Mouse (Mus musculus) hindbrain, embryonic 14.5 days (tissue): ENCODE measurements at regions not wholly inside any gene's neighbourhood (a gene's known extent, or its start where the extent isn't known, plus 50 kb on each side); places are given as distances from the start of the nearest gene placed in this dataset.

Experiments used
- ATAC-seq: fragments of 200-750 bp; cut with Nextera tagmentation; 2 replicates; pipeline ENCODE4 v1.8.0; 2017; ENCODE audit warnings: moderate number of reproducible peaks, mild to moderate bottlenecking, moderate TSS enrichment, moderate library complexity; ENCODE audit not compliant: low FRiP score
- DNase-seq: peaks from one replicate; pipeline ENCODE4 v3.0.0-alpha.2; 2015; ENCODE audit warnings: low spot score
- H3K27ac ChIP-seq: fragments of 300-500 bp; sonication (generic); 2 replicates; pipeline ENCODE4 v1.5.1; 2014; ENCODE audit warnings: mild to moderate bottlenecking, moderate library complexity
- H3K27me3 ChIP-seq: fragments of 300-500 bp; sonication (generic); 2 replicates; pipeline ENCODE4 v1.6.1; 2014; ENCODE audit warnings: mild to moderate bottlenecking, low read length, mixed read lengths; ENCODE audit not compliant: control insufficient read depth, insufficient read depth
- H3K36me3 ChIP-seq: fragments of 300-500 bp; sonication (generic); replicated peaks from 2 replicates; pipeline ENCODE4 v1.6.1; 2014; ENCODE audit not compliant: control insufficient read depth, insufficient read depth
- H3K4me1 ChIP-seq: fragments of 300-500 bp; sonication (generic); replicated peaks from 2 replicates; pipeline ENCODE4 v1.6.1; 2014; ENCODE audit warnings: antibody characterized with exemption, low read length, mixed read lengths; ENCODE audit not compliant: control insufficient read depth, insufficient read depth
- H3K4me2 ChIP-seq: fragments of 300-500 bp; sonication (generic); replicated peaks from 2 replicates; pipeline ENCODE4 v1.6.1; 2014; ENCODE audit warnings: mild to moderate bottlenecking, moderate library complexity
- H3K4me3 ChIP-seq: fragments of 300-500 bp; sonication (generic); replicated peaks from 2 replicates; pipeline ENCODE4 v1.5.1; 2014; ENCODE audit warnings: mild to moderate bottlenecking, low read length
- H3K9ac ChIP-seq: fragments of 300-500 bp; sonication (generic); 2 replicates; pipeline ENCODE4 v1.6.1; 2014
- H3K9me3 ChIP-seq: fragments of 300-500 bp; sonication (generic); 2 replicates; pipeline ENCODE4 v1.6.1; 2016; ENCODE audit warnings: low read length; ENCODE audit not compliant: control insufficient read depth
- WGBS: fragments of 180-500 bp; shearing (Covaris S2); extraction: QIAGEN DNeasy Blood & Tissue Kit; methylation state at CpG from one replicate; pipeline ENCODE4 v1.1.7; 2014; 5-methylcytosine and 5-hydroxymethylcytosine counted together

DNA sequence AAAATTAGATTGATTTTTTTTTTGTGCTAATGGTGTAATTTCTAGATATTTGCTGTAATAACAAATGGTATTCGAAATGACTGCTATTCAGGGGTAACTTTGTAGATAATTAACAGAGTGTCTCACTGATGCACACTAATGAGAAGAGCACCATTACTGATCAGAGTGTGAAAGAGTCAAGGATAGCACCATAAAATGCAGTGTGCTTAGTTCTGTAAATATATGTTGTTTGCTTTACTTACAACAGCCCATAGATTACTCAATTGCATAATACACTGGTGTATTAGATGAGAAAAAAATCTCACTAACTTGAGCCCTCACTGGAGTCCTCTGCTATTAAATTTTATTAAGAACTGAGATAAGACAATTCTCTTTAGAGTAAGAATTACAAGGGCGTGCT lies 800.1 kb upstream of the Cited2 start:
- 87% methylated on average over 2 of the region's 2 CpGs for WGBS
- no peak for ATAC-seq

DNA sequence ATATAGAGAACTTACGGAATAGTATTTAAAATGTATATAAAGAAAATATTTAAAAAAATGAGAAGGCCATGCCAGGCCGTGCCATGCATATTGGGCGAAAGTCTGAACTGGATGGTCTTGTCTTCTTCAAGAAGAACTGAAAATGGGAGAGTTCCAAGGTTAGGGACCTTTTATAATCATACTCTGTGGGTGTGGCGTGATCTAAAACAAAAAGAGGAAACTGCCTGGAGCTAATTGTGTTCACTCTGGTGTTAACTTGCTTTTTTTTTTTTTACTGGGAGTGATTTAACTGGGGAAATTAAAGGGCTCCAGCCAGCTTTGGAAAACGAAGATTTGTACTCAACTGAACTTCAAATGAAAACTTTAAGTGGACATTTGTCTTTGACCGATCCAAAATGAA lies 799.2 kb upstream of the Cited2 start:
- Histone ChIP-seq H3K4me2 (no peak overlapping the region), H3K36me3 (no peaks in the 10 kb centered on the region), H3K9me3 (no peaks in the 10 kb centered on the region), H3K27ac (no peak overlapping the region), H3K4me3 (no peak overlapping the region), H3K9ac (no peak overlapping the region), H3K4me1 (no peaks in the 10 kb centered on the region), H3K27me3 (no peaks in the 10 kb centered on the region)
- DNase-seq: no peak
- no peak for ATAC-seq
- 86% methylated on average over 6 of the region's 6 CpGs for WGBS

More for the DNA sequence above, 800.1 kb upstream of the Cited2 start:
- no peak overlapping the region for H3K4me2 ChIP-seq
- no peak overlapping the region for H3K4me3 ChIP-seq
- H3K27me3 ChIP-seq: no peaks in the 10 kb centered on the region
- H3K9ac ChIP-seq: no peak overlapping the region
- no peaks in the 10 kb centered on the region for H3K36me3 ChIP-seq
- no peak for DNase-seq
- H3K27ac ChIP-seq: no peak overlapping the region
- no peaks in the 10 kb centered on the region for H3K4me1 ChIP-seq
- no peaks in the 10 kb centered on the region for H3K9me3 ChIP-seq

DNA sequence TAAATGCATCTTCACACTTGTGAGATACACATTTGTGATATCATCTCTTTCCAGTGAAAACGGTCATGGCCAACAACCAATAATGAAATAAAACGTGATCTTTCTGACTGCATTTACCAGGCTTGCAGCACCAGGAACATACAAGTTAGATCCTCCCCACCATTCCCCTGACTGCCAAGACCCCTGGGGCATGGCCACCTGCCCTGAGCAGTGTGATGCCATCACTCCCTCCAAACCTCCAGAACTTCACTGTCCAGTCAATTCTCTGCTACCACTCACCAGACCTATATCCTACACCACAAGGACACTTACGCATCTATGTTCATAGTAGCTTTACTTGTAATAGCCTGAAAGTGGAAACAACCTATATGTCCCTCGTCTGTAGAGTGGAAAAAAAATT lies 785.3 kb upstream of the Cited2 start:
- no peak overlapping the region for H3K4me3 ChIP-seq
- no peak overlapping the region for H3K27ac ChIP-seq
- DNase-seq (no peak), ATAC-seq (no peak)
- H3K9me3 ChIP-seq: no peaks in the 10 kb centered on the region
- H3K9ac ChIP-seq: no peak overlapping the region
- no peaks in the 10 kb centered on the region for H3K4me1 ChIP-seq
- no peaks in the 10 kb centered on the region for H3K27me3 ChIP-seq
- WGBS: 94% methylated on average over 4 of the region's 4 CpGs
- H3K4me2 ChIP-seq: no peak overlapping the region
- no peaks in the 10 kb centered on the region for H3K36me3 ChIP-seq

DNA sequence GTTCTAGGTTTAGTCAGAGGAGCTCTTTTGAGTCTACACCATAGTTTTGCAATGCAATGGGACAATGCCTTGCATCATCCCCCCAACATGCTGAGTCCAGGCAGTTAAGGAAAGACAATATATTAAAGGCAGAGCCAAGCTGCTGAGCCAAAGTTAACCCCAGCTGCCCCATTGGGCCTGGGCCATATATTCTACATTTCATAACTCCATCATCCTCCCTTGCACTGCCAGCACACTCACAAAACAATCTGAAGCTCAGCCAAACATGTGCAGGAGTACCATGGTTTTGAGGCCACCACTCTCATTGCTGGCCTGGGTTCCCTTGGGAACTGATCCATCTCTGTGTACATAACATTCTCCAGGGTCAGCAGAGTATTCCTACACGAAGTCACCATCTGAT lies 771.4 kb upstream of the Cited2 start:
- Histone ChIP-seq H3K4me2 (no peak overlapping the region), H3K4me3 (no peak overlapping the region), H3K36me3 (no peaks in the 10 kb centered on the region), H3K9me3 (no peaks in the 10 kb centered on the region), H3K27me3 (no peaks in the 10 kb centered on the region), H3K9ac (no peak overlapping the region), H3K27ac (no peak overlapping the region), H3K4me1 (no peaks in the 10 kb centered on the region)
- no peak for ATAC-seq
- WGBS: 73% methylated on average over 1 of the region's 1 CpGs
- DNase-seq: no peak

DNA sequence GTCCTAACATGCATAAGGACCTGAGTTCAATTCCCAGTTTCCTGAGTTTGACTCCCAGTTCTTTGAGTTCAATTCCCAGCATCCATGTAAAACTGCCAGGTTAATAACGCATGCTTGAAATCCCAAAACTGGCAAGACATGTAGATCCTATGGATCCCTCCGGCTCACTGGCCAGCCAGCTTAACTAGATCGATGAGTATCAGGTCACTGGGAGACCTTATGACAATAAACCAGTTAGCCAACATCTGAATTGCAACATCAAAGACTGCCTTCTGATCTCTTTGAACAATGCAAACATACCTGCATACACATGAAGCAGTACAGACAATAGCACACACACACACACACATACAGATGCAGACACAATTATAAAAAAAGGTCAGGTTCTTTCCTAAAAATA lies 762.0 kb upstream of the Cited2 start:
- Histone ChIP-seq H3K9ac (no peak overlapping the region), H3K4me1 (no peaks in the 10 kb centered on the region), H3K4me2 (no peak overlapping the region), H3K4me3 (no peak overlapping the region), H3K9me3 (no peaks in the 10 kb centered on the region), H3K27ac (no peak overlapping the region), H3K36me3 (no peaks in the 10 kb centered on the region), H3K27me3 (no peaks in the 10 kb centered on the region)
- ATAC-seq (no peak), DNase-seq (no peak)
- 95% methylated on average over 3 of the region's 3 CpGs for WGBS

DNA sequence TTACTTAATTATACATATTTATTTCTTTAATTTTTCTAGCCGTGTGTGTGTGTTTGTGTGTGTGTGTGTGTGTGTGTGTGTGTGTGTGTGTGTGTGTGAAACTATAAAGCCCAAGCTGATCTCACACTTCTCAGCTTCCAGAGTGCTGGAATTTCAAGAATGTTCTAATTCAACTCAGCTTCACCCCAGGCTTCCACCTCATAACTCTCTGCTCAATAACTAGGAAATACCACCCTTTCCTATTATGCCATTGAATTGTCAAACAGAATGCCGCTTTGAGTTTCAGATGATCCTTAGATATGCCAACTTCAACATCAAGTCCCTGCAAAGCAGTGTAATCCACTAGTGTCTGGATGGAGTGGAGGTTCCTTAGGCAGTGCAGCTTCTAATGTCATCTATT lies 760.6 kb upstream of the Cited2 start:
- H3K27ac ChIP-seq: no peak overlapping the region
- no peak overlapping the region for H3K4me2 ChIP-seq
- DNase-seq (no peak), ATAC-seq (no peak)
- H3K36me3 ChIP-seq: no peaks in the 10 kb centered on the region
- no peaks in the 10 kb centered on the region for H3K27me3 ChIP-seq
- 79% methylated on average over 2 of the region's 2 CpGs for WGBS
- H3K9me3 ChIP-seq: no peaks in the 10 kb centered on the region
- no peaks in the 10 kb centered on the region for H3K4me1 ChIP-seq
- no peak overlapping the region for H3K4me3 ChIP-seq
- H3K9ac ChIP-seq: no peak overlapping the region

DNA sequence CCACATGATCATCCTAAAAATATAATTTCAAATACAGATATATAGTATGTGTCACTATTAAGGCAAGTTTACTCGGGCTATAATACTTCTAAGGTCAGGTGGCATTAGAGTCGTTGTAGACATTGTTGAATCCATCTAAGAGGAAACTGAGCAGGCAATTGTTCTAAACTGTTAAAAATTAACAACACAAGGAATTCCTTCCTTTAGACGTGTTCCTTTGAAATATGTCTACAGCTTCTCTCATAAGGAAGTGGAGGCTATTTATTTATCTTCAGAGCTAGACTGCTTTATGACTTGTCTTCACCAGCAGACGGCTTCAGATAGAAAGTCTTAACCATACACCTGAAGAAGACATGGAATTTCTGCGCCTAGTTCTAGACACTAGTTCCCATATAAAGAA lies 744.2 kb upstream of the Cited2 start:
- Histone ChIP-seq H3K27ac (no peak overlapping the region), H3K36me3 (no peaks in the 10 kb centered on the region), H3K4me2 (no peak overlapping the region), H3K9ac (no peak overlapping the region), H3K4me3 (no peak overlapping the region), H3K4me1 (no peaks in the 10 kb centered on the region; the same call in 1 of the 2 replicates), H3K9me3 (no peaks in the 10 kb centered on the region), H3K27me3 (no peaks in the 10 kb centered on the region)
- DNase-seq (no peak), ATAC-seq (no peak)
- whole genome bisulfite sequencing: 91% methylated on average over 5 of the region's 5 CpGs

DNA sequence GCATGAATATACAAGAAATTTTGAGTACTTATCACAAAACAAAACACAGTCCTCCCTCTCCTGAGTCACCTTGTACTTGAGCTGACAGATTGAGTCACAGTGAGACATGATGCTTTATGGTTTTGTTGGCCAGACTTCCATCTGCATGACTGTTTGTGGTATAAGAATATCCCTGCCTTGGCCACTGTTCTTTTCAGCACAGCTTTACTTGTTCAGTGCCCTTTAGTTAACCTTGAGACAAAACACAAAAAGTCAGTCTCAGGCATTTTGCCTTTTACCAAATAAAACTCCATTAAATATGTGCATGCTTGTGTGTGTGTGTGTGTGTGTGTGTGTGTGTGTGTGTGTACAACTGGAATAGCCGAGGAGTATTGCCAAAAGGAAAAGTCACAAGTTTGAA lies 732.8 kb upstream of the Cited2 start:
- no peak for DNase-seq
- Histone ChIP-seq H3K4me1 (0 out of 2 replicates have a peak, but pooled peaks cover 7% of the 10 kb centered on the region), H3K4me2 (no peak overlapping the region), H3K27ac (no peak overlapping the region), H3K36me3 (no peaks in the 10 kb centered on the region), H3K27me3 (no peaks in the 10 kb centered on the region), H3K9me3 (no peaks in the 10 kb centered on the region), H3K4me3 (no peak overlapping the region), H3K9ac (no peak overlapping the region)
- 58% methylated on average over 1 of the region's 1 CpGs for WGBS
- no peak for ATAC-seq

DNA sequence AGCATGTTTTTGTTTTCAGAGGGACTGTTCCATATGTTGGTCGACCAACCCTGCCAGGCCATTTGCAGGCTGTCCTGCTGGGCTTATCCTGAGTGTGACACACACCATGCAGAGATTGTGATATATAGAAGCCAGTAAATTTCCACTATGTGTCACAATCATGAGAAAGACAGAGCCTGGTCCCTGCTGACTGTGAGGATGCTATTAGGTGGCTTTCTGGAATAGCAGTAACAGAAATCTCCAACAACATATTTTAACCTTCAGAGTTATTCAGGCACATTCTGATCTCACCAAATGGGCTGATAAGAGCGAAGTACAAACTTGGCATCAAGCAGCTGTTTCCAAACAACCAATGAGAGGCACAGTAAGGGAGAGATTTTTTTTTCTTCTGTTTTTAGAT lies 729.2 kb upstream of the Cited2 start:
- Histone ChIP-seq H3K4me3 (no peak overlapping the region), H3K27me3 (no peaks in the 10 kb centered on the region), H3K9me3 (no peaks in the 10 kb centered on the region), H3K36me3 (no peaks in the 10 kb centered on the region), H3K4me2 (no peak overlapping the region), H3K4me1 (0 out of 2 replicates have a peak, but pooled peaks cover 7% of the 10 kb centered on the region), H3K9ac (no peak overlapping the region), H3K27ac (no peak overlapping the region)
- WGBS: 66% methylated on average over 2 of the region's 2 CpGs
- ATAC-seq (no peak), DNase-seq (no peak)

DNA sequence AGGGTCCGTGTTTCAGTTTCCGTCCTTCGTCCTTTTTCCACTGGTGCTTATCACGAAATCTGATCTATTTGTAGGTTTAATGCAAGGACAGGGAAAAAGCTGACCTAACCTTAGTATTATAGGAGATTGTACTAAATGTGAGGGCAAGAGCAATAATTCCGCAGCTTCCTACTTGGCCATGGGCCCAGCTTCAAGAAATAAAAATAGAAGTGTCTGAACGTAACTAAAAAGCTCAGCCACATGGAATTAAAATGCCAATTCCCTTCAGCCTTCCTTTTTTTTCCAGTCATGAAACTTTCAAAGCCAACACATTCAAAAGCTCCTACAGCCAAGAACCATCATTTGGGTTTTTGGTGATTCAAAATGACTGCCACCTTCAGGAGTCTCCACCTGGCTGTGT lies 728.5 kb upstream of the Cited2 start:
- Histone ChIP-seq H3K27ac (no peak overlapping the region), H3K4me3 (no peak overlapping the region), H3K9me3 (no peaks in the 10 kb centered on the region), H3K4me1 (0 out of 2 replicates have a peak, but pooled peaks cover 7% of the 10 kb centered on the region), H3K9ac (no peak overlapping the region), H3K36me3 (no peaks in the 10 kb centered on the region), H3K27me3 (no peaks in the 10 kb centered on the region), H3K4me2 (no peak overlapping the region)
- ATAC-seq (no peak), DNase-seq (no peak)
- 75% methylated on average over 6 of the region's 6 CpGs for WGBS
